Mouse (Mus musculus) A20 (cell line): ENCODE measurements around the gene Cdc42ep1.
A peak's percentile ranks its signal among the peaks of the same experiment; 100 is the strongest.

Experiments used
- DNase-seq: peaks from one replicate; pipeline ENCODE4 v3.0.0-alpha.2; 2011; ENCODE audit warnings: low read depth, low spot score

Gene Cdc42ep1

GRCm38 (mm10) chr15:78842371-78843163 lies at the start of gene Cdc42ep1:
Gene Cdc42ep1 (plus strand): TSS chr15:78842624.
- no peak for DNase-seq

- no peak for DNase-seq
Measured at GRCm38 (mm10) chr15:78796196-78797059, 46.0 kb upstream of the Cdc42ep1 start.

GRCm38 (mm10) chr15:78797060-78797329 lies 45.4 kb upstream of the Cdc42ep1 start:
- DNase-seq, result no peak

GRCm38 (mm10) chr15:78799029-78799428 lies 43.4 kb upstream of the Cdc42ep1 start:
- DNase-seq, result no peak

- no peak for DNase-seq
Measured at GRCm38 (mm10) chr15:78801571-78801970, 40.9 kb upstream of the Cdc42ep1 start.

- DNase-seq, result no peak
Measured at GRCm38 (mm10) chr15:78801971-78802741, 40.3 kb upstream of the Cdc42ep1 start.

- DNase-seq, result no peak
Measured at GRCm38 (mm10) chr15:78802776-78803391, 39.5 kb upstream of the Cdc42ep1 start, which contains the start of gene Card10. Gene Card10 (minus strand): TSS chr15:78803042.

- no peak for DNase-seq
Measured at GRCm38 (mm10) chr15:78803499-78803900, 38.9 kb upstream of the Cdc42ep1 start.

GRCm38 (mm10) chr15:78804326-78804725 lies 38.1 kb upstream of the Cdc42ep1 start:
- no peak for DNase-seq

GRCm38 (mm10) chr15:78805351-78805750 lies 37.1 kb upstream of the Cdc42ep1 start:
- DNase-seq, result no peak

- no peak for DNase-seq
Measured at GRCm38 (mm10) chr15:78806614-78807013, 35.8 kb upstream of the Cdc42ep1 start.

GRCm38 (mm10) chr15:78807141-78807540 lies 35.3 kb upstream of the Cdc42ep1 start:
- no peak for DNase-seq

GRCm38 (mm10) chr15:78808980-78809379 lies 33.4 kb upstream of the Cdc42ep1 start:
- DNase-seq, result no peak

- DNase-seq, result no peak
Measured at GRCm38 (mm10) chr15:78809739-78810138, 32.7 kb upstream of the Cdc42ep1 start.

- no peak for DNase-seq
Measured at GRCm38 (mm10) chr15:78810146-78810545, 32.3 kb upstream of the Cdc42ep1 start.

GRCm38 (mm10) chr15:78813603-78814002 lies 28.8 kb upstream of the Cdc42ep1 start:
- no peak for DNase-seq

GRCm38 (mm10) chr15:78815314-78816073 lies 26.9 kb upstream of the Cdc42ep1 start:
- DNase-seq, result no peak

- no peak for DNase-seq
Measured at GRCm38 (mm10) chr15:78816074-78816391, 26.4 kb upstream of the Cdc42ep1 start.

- peak; percentile 78 for DNase-seq
Measured at GRCm38 (mm10) chr15:78826213-78827204, 15.9 kb upstream of the Cdc42ep1 start.

GRCm38 (mm10) chr15:78828315-78828714 lies 14.1 kb upstream of the Cdc42ep1 start:
- peak; percentile 22 for DNase-seq
